Mouse (Mus musculus): ENCODE measurements at regions not wholly inside any gene's neighbourhood (a gene's known extent, or its start where the extent isn't known, plus 50 kb on each side); places are given as distances from the start of the nearest gene placed in this dataset.
A peak's percentile ranks its signal among the peaks of the same experiment; 100 is the strongest.

DNA sequence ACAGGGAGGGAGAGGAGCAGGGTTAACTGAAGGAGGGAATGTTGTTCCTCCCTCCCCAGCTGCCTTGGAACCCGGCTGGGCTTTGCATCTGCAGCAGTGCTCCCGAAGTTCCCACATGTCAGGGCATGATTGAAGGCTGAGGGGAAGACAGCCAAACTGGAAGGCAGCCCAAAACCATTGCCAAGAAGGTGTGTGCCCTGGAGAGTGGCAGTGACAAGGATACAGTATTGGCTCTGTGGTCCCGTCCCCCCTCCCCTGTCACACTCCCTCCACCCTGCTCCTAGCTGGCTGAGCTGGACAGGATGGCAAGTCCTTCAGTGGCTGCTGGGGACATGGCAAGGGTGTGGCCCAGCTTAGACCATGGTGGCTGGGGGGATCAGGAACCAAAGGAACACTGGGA is 79.1 kb downstream of the Cyp26b1 start:
- DNase-seq, result peak; percentile 16 to 41

DNA sequence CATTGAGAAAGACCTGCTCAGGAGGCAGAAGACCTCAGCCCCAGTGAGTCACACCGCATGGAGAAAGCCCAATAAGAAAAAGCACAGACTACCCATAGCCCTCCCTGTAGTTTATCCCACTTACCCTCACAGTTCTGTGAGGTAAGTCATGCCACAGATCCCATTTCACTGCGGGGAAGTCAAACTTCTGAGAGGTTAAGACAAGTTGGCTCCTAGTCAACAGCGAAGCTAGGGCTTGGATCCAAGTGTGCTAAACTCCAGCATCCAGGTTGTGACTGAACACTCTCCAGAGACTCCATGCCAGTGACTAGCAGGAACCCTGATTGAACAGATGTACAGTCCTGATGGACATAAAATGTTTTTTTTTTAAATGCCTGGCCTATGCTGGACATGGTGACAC is 85.1 kb downstream of the Cyp26b1 start:
- peak; percentile 11 to 12 for DNase-seq

DNA sequence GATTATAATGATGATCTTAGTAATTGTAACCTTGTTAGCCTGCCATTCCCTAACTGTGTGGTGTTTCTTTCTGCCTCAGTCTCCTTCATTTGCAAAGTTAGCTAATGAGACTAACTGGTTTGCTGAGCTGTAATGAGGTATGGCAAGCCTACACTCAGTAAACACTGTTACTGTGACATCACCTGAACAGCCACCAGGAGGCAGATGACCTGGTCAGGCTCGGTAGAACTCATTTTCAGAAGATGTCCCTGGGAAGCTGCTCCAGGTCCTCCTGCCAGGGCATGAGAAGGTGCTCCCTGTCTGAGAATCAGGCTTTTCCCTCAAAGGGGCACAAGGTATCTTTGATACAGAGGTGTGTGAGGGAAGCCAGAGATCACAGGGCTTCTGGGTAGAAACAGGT is 87.0 kb downstream of the Cyp26b1 start:
- peak in 1 of 2 experiments; percentile 13 for DNase-seq

DNA sequence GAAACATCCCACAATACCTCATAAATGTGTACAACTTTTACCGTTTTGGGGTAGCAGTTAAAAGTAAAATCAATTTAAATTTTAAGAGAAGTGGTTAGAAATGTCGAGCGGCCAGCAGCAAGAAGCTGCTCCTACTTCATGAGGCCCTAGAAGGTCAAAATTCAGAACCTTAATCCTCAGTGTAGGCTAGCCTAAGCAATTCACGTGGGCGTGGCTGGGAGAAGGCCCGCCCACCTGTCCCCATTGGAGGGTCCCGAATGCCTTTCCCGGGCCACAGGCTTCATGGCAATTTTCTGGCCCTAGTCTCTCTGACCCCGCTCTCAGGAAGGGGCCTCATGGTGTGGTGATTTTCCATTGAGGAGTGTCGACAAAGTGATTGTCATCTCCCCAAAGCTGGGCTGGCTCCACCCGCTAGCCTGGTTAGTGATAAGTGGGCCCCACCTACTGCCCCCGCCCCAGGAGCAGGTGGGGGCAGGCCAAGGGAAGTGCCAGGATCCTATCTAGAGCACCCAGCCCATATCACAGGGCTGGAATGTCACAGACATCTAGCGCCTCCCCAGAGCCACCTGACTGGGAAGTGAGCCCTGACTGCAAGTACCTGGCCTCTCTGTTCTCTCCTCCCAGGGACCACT is 93.3 kb downstream of the Cyp26b1 start:
- DNase-seq, result no peak

DNA sequence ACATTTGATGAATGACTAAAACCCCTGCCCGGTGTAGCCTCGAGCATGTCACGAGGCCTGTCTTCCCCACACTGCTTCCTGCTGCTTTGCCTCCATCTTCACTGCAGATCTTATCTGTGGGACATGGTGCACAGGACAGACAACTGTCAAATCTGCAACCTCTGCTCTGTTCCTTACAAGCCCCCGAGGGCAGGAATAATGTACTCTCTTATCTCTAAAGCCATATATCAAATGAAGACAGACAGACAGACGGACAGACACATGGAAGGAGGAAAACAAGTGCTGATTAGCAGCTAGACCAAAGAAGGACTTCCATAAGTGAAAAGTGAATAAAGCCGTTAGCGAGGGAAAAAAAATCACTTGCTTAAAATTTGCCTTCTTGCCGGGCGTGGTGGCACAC is 95.6 kb downstream of the Cyp26b1 start:
- no peak for DNase-seq

DNA sequence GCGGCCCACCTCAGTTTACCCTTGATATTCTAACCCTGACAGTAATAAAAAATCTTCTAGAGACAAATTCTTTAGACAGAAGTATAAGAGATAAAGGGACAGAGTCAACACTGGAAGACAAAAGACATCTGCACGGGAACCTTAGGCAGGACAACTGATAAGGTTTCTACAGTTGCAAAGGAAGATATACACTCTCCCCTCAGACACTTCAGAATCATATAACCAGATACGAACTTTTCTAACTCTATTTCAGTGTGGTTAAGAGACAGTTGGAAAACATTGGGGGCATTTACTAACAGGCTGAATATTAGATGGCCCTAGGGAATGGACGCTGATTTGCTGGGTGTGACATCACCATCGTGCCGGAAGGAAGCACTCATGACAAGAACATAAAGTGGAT is 100.0 kb downstream of the Cyp26b1 start:
- DNase-seq, result no peak

DNA sequence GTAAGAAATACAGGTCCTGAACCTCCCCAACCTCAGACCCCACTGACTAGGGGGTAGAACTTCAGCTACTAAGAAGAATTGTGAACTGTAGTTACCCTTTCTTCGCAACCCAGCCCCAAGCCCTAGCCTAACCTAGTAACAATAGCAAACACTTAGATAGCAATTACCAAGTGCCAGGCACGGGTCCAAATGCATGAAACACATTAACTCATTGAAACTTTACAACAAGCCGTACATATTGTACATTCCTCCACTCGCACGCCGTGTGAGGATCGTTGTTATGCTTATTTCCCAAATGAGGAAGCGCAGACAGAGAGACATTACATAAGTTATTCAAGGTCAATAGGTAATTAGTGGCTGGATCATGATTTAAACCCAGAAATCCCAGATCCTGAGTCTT is 100.5 kb downstream of the Cyp26b1 start:
- DNase-seq, result no peak

DNA sequence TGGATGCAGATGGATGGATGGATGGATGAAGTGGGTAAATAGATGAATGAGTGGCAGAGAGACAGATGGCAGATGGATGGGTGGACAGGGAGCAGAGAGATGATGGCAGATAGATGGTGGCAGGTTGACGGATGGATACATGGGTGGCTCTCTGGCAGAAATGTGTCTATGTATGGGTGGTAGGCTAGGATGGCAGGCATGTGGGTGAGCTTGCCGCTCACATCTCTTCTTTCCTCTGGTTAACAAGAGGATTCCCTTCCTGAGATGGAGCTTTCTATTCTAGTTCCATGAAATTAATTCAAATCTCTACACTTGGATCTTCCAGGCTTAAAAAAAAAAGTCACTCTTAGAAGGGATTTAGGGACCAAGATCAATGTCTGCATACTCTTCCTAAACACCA is 101.1 kb downstream of the Cyp26b1 start:
- no peak for DNase-seq

DNA sequence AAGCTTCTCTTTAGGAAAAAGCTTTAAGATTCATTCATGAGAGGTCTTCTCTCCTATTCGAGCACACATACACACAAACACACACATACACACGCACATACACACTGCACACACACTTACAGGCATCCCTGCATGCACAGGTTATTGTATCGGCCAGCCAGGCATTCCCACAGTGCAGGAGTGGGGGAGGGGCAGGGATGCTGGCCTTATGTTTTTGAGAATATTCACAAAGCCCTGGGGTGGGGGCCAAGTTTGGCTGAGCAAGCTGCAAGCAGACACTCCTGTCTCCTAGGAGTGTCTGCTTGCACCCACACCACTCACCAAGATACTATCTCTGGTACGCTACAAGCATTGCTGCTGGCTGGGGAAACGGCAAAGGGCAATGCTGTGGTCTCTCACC is 102.6 kb downstream of the Cyp26b1 start:
- DNase-seq, result peak; percentile 45 to 59

DNA sequence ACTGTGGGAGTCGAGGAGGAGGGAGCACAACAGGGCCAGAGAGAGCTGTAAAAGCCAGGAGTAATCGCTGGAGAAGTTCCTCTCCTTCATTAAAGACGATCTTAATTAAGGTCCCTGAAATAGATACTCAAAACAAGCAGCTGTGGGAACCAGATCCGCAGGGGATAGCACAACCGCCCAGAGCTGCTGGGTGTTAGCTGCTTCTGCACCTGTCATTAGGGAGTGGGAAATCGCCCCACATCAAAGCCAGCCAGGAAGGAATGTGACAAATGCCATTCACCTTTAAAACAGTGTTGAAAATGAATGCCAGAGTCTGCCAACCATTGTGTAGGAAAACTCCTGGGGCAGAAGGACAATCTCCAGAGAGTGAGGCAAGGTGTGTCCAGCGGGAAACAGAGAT is 112.5 kb downstream of the Cyp26b1 start:
- DNase-seq, result no peak

DNA sequence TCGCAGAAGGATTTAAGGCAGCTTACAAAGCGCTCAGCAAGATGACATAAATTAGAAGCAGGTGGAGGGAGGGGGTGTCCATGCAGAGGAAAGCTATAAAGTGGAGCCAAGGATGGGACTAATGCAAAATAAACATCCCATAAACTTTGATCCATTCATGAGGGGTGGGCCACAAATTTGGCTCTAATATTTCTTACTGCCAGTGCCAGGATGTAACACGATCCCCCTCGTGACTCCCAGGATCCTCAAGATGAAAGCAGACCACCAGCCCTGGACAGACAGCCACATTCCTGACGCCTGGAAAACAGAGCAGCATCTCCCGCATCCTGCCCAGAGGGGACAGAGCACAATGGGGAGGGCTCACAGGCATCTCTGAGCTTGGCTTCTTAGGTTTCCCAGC is 116.6 kb downstream of the Cyp26b1 start:
- no peak for DNase-seq

DNA sequence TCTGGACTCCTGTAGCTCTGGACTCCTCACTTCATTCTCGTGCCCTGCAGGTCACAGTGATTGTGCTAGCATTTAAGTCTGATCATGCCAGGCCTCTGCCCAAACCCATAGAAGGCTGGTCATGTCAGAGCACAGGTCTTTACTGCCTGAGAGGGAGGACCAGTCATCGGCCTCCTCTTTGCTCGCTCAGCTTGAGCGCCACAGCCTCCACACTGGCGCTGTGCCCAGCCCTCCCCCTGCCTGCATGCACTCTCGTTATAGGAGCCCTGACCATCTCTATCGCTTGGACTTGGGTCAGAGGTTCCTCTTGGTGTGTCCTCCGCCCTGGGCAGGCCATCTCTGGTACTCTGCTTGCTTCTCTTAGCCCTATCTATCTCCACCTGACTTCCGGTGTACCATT is 117.2 kb downstream of the Cyp26b1 start:
- DNase-seq, result peak; percentile 66 to 74

DNA sequence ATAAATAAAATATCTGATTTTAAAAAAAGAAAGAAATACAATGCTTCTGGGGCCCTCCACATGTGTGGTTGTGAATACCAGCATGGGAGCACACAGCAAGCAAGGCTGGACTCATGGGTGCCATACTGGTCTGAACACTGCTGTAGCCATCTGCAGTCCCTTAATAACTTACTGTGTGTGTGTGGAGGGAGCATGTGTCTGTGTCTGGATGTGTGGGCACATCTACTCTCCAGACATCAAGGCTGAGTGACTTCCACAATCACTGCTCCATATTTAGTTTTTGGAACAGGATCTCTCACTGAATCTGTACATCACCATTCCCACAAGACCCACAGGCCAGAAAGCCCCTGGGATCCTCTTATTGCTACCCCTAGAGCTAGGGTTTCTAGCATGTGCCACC is 118.9 kb downstream of the Cyp26b1 start:
- DNase-seq, result no peak

DNA sequence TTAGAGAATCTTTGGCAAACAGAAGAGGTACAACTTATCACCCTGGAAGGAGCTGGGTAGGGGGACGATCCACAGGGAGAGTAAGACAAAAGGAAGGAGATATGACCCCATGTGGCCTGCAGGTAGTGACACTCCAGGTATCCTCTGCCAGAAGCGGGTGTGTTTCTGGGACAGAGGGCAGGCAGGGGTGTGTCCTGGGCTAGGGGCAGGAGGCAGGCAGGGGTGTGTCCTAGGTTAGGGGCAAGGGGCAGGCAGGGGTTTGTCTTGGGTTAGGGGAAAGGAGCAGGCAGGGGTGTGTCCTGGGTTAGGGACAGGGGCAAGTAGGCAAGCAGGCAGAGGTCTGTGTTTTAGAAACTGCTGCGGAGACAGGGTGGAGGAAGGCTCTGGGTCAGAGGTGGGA is 120.5 kb downstream of the Cyp26b1 start:
- no peak for DNase-seq

DNA sequence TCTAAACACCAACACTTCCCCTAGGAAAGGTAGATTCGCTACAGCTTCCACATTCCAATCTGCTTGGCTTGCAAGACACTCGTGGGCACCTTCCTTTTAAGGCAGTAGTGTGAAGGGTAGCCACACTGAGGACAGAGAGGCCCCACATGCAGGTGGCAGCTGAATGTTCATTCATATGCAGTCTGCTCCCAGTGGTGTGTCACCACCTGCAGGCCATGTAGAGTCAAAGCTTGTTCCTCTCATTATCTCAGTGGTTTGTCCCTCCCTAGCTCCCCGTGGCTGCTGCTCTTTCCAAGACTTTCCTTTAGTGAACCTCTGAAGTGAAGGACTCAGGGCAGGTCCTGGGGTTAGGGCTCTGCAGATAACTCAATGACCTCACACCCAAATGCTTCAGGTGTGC is 121.4 kb downstream of the Cyp26b1 start:
- DNase-seq, result peak; percentile 15 to 17

DNA sequence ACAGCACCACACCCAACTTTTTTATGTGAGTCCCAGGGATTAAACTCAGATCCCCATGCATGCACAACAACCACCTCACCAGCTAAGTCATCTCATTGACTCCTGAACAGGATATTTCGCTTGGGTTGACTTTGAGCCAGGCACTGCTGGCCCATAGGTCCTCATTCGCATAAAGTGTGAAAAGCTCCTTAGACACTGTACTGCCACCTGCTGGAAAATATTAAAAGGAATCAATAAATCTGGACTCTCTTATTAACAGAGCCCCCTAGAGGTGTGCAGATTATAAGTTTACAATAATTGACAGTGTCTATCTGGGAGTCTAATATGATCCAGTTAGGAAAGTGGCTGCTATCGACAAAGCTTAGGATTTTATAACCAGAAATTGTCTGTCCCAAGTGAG is 126.4 kb downstream of the Cyp26b1 start:
- DNase-seq, result peak in 1 of 2 experiments; percentile 19

DNA sequence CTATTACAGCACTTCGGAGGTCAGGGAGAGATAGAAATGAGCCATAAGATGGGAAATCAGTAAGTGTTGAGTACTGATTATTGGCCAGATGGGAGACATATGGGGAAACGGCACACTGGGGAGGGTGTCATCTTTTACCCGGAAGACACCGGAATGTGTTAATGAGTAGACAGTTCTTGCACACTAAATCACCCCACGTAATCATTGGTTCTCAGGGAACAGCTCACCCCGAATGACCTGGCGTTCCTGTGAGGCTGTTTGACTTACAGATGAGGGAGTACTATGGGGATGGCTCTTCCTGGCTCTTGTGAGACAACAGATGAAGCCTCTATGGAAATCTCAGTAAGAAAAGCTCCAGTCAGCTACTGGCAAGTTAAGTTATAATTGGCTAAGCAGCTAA is 127.5 kb downstream of the Cyp26b1 start:
- peak in 1 of 2 experiments; percentile 14 for DNase-seq

DNA sequence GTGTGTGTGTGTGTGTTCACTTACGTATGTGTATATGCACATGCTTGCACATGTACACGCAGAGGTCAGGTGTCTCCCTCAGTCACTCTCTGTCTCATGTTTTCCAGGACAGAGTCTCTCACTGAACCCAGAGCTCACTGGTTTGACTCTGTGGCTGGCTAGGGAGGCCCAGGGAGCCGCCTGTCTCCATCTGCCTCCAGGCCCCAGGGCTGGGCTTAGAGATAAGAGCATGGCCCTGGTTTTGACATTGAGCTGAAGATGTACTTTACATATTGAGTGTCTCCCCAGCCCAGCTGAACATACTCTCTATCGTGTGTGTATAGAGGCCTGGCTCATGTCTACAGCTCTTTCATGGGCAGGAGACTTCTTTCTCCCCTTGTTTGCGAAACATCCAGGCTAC is 128.1 kb downstream of the Cyp26b1 start:
- DNase-seq, result no peak

DNA sequence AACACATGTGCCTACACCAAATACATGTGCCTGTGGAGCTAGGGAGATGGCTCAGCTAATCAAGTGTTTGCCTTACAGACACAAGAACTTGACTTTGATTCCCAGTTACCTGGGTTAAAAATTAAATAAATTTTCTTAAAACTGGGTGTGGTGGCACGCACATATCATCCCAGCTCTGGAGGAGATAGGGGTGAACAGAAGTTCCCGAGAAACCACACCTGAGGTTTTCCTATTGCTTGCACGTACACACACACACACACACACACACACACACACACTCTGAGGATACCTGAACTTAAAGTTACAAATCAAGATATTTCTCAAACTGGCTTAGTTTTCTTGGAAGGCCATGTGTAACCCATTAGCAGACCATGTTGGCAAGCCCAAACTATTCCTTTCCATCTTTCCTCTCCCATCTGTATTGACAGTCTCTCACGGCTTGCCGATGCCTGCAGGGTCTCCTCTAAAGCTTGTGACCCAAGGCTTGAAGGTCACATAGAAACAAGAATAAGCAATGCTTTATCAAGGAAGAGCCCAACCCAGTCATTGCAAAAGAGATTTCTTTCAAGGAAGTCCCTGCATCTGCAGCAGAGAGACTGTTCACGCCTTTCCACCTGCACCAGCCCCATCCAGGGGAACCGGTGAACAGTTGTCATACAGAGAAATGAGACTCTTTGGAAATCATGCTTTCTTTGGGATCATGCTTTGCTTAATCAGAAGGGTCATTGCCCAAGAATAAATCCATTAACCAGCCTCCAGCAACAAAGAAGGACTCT is 129.9 kb downstream of the Cyp26b1 start:
- no peak for DNase-seq

DNA sequence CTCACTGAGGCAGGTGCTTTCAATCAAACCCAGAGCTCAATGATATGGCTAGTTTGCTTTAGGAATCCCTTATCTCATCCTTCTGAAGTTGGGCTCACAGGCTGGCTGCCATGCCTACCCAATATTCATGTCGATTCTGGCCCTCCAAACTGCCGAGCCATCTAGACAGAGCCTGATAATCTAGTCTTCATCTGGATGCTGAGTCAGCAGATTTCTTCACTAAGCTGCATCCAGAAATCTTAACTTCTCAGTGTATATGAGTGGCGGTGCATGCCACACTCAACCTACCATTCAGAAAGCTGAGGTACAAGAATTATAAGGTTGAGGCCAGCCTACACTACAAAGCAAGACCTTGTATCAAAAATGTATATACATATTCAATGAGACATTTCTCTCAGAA is 136.9 kb downstream of the Cyp26b1 start:
- DNase-seq, result no peak

DNA sequence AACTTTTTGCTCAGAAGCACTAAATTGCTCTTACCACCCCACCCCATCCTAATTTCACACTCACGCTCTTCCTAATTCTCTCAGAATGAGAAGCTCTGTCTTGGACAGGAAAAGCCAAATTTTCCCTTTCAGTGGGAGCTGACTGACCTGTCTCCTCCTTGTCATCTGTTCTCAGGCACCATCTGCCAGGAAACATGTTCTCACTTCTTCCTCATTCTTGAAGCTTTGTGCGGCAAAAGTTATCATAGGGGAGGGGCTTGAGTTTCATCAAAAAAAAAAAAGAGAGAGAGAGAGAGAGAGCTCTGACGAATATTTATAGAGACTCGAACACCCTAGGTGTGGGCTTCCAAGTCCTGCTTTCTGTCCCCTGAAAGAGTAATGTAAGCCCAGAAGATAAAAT is 148.6 kb downstream of the Cyp26b1 start:
- DNase-seq, result no peak

DNA sequence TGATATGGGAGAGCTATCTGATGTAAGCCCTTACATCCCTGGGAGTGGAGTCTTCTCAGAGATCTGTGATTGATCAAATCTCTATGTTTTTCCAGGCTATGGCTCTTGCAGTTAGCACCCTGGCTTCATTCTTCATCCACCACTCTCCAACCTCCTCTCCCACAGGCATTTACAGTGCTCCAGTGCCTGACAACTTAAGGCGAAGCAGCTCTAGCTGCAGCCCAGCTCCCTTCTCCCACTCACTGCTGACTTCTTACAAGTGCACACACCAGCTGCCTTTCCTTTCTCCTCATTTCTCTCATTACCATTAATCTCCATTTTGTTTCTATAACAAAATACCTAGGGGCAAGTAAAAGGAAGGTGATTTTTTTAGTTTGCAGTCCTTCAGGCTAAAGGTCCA is 151.0 kb downstream of the Cyp26b1 start:
- no peak for DNase-seq

DNA sequence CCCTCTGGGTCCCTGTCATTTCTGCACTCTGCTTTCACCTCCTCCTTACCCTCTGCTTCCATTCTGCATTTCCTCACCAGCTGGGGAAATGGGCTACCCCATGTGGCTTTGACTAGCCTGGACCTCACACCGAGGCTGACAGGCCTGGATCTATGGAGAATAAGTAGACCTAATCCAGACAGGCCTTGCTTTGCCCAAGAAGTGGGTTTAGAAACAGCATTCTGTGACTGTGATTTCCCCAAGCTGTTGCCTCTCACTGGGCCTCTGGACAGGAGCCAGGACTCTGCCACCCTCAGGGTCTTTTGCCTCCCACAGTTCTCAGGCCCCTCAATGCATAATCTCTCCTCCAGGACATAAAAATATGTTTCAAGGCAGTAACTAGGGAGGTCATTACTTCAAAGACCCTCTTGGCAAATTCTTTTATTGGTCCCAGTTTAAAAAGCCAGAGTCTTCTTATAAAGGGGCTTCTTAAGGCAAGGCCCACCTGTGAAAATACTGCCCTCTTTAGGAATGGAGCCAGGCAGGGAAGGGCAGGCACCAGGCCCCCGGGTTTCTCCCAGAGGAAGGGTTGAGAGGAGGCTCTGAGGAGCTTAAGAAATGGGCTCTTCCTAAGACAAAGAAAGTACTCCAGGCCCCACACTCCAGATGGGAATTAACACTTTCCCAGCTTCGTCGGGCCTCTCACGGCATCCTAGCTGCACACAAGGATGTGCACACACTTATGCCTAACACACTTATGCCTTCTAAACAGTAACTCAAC is 151.8 kb downstream of the Cyp26b1 start:
- DNase-seq, result no peak

DNA sequence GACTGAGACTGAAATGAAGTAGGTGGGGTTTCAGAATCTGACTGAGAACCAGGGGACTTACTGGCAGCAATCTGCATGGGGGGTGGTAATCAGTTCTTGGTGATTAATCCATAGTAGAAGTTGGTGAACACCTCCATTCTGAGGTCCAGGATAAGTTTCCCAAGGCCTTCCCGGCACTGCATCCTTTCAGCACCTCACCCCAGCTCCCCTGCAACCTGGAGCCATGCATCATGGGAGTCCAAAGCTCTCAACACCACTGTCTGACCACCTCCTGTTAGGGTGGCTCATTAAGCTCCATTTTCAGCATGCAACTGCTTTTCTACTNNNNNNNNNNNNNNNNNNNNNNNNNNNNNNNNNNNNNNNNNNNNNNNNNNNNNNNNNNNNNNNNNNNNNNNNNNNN is 157.0 kb downstream of the Cyp26b1 start:
- no peak for DNase-seq
